Mouse (Mus musculus) ES-E14 (cell line): ENCODE data around the gene Vwc2l. TPM values are rescaled to one million over a fixed set of nuclear protein-coding genes. Genes with fewer than 3 reads are reported as not detected.

Experiments used
- DNase-seq: peaks from one replicate; pipeline ENCODE4 v3.0.0-alpha.2; 2013; ENCODE audit warnings: low read depth, low spot score
- H3K27ac ChIP-seq: 2 replicates; pipeline ENCODE4 v1.5.1; 2012; ENCODE audit warnings: low read depth, mild to moderate bottlenecking, low read length, moderate library complexity, mixed read lengths; ENCODE audit not compliant: poor library complexity, insufficient read depth, severe bottlenecking
- H3K36me3 ChIP-seq: 2 replicates; pipeline ENCODE4 v1.6.1; 2012; ENCODE audit warnings: mild to moderate bottlenecking, low read length, moderate library complexity, mixed read lengths; ENCODE audit not compliant: control insufficient read depth, poor library complexity, insufficient read depth, severe bottlenecking
- H3K4me1 ChIP-seq, 2 experiments: fragments of 150-350 bp in 1 of 2; sonication (generic) in 1 of 2; 2 replicates each; pipeline ENCODE4 v1.6.1; 2012; ENCODE audit warnings: low read length in 2 of 2, mild to moderate bottlenecking in 1 of 2, mixed read lengths in 1 of 2; ENCODE audit not compliant: control insufficient read depth in 2 of 2, insufficient read depth in 2 of 2, poor library complexity in 1 of 2
- H3K4me3 ChIP-seq, 2 experiments: fragments of 150-350 bp in 1 of 2; sonication (generic) in 1 of 2; 2 replicates each; pipeline ENCODE4 v1.5.1; 2012; ENCODE audit warnings: low read length in 2 of 2, low read depth in 1 of 2, mild to moderate bottlenecking in 1 of 2, mixed read lengths in 1 of 2; ENCODE audit not compliant: insufficient read depth in 1 of 2, poor library complexity in 1 of 2, severe bottlenecking in 1 of 2
- H3K9ac ChIP-seq: 2 replicates; pipeline ENCODE4 v1.6.1; 2012; ENCODE audit warnings: low read depth, mild to moderate bottlenecking, low read length, mixed read lengths; ENCODE audit not compliant: poor library complexity, insufficient read depth, severe bottlenecking
- H3K9me3 ChIP-seq: fragments of 150-350 bp; sonication (generic); 2 replicates; pipeline ENCODE4 v1.6.1; 2012; ENCODE audit warnings: low read depth, mild to moderate bottlenecking, low read length; ENCODE audit not compliant: control insufficient read depth, insufficient read depth
- CHD2 ChIP-seq: IDR thresholded peaks from 2 replicates; pipeline ENCODE4 v1.6.1; 2014; ENCODE audit warnings: mild to moderate bottlenecking, low read depth, low read length, inconsistent platforms
- HCFC1 ChIP-seq: IDR thresholded peaks from 2 replicates; pipeline ENCODE4 v1.6.1; 2012; ENCODE audit warnings: low read length, inconsistent platforms, borderline replicate concordance; ENCODE audit not compliant: insufficient read depth
- MAFK ChIP-seq: IDR thresholded peaks from 2 replicates; pipeline ENCODE4 v1.6.1; 2014; ENCODE audit warnings: mild to moderate bottlenecking, low read depth, low read length, inconsistent platforms; ENCODE audit not compliant: insufficient read depth
- ZC3H11A ChIP-seq: IDR thresholded peaks from 2 replicates; pipeline ENCODE4 v1.6.1; 2012; ENCODE audit warnings: low read depth, mild to moderate bottlenecking, inconsistent platforms, low read length, borderline replicate concordance
- ZNF384 ChIP-seq: IDR thresholded peaks from 2 replicates; pipeline ENCODE4 v1.6.1; 2012; ENCODE audit warnings: low read depth, low read length, inconsistent platforms
- in situ Hi-C, 2 experiments: fragments of 600-800 bp; cut with MboI; formaldehyde crosslinking; loops; one replicate each; pipeline ENCODE4 v1.15.1; 2025; ENCODE audit warnings: low sequenced_read_pairs in 2 of 2, inconsistent platforms in 1 of 2; ENCODE audit not compliant: unreplicated experiment in 2 of 2
- total RNA-seq: library from RNA; depleted of rRNA; stranded (reverse); fragments of 300-350 nt; gene quantifications from 2 replicates; pipeline ENCODE4 v1.2.3, GENCODE M21; 2012

The Vwc2l gene
- total RNA-seq, 1 experiment: not detected

DNA sequence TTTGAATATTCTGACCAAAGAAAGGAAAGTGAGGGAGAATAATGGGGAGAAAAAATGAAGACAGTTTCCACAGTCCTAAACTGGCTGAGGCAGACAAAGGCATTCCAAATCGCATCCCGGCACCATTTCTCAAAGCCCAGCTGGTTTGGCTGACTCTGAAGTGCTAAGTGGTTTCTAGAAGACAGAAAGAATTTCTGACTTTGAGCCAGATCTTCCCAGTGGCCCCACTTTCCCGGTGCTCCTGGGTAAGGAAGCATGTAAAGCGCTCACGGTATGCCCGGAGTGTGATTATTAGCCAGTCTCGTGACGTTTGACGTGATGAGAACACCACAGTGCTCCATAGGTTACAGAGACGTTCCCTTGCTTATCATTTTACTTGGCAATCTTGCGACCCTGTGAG is 127.9 kb downstream of the Vwc2l start:
- in situ Hi-C loops: no loop called here
- TF ChIP-seq MAFK (no peak), CHD2 (no peak), ZNF384 (no peak)

GRCm38 (mm10) chr1:70855912-70856311 is 130.4 kb downstream of the Vwc2l start:
- H3K4me1 ChIP-seq: peaks cover 0 to 3% of the 10 kb centered on the region in 2 experiments; a peak in 1 of 4 replicates
- in situ Hi-C loops: no loop called here
- H3K36me3 ChIP-seq: no peaks in the 10 kb centered on the region
- no peak overlapping the region for H3K9ac ChIP-seq
- H3K27ac ChIP-seq: no peak overlapping the region
- H3K9me3 ChIP-seq: no peaks in the 10 kb centered on the region
- H3K4me3 ChIP-seq: no peak overlapping the region
- no peak for DNase-seq
- TF ChIP-seq ZNF384 (no peak), HCFC1 (no peak), CHD2 (no peak), MAFK (no peak), ZC3H11A (no peak)

More for the DNA sequence above, 127.9 kb downstream of the Vwc2l start:
- Histone ChIP-seq H3K9me3 (no peaks in the 10 kb centered on the region), H3K4me3 (no peak overlapping the region), H3K9ac (no peak overlapping the region), H3K36me3 (no peaks in the 10 kb centered on the region), H3K27ac (no peak overlapping the region), H3K4me1 (no peaks in the 10 kb centered on the region)
- no peak for DNase-seq

DNA sequence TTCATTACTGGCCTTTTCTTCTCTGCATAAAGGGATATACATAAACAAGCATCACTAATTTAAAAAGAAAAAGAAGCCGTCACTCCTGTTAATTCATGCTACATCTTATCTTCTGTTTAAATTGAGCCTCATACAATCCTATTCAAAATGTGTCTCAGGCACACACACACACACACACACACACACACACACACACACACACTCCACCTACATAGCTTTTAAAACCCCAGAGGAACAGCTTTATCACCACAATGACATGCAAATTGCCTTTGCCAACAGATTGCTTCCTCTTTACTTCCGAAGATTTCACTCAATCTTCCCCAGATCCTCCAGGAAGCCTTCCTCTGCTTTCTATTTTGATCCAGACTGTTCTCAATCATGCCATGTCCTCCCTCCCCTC is 136.2 kb downstream of the Vwc2l start:
- in situ Hi-C loops: no loop called here
- Histone ChIP-seq H3K36me3 (no peaks in the 10 kb centered on the region), H3K27ac (no peak overlapping the region), H3K4me1 (peaks cover 5 to 9% of the 10 kb centered on the region in 2 experiments; a peak in 3 of 4 replicates), H3K9me3 (no peaks in the 10 kb centered on the region), H3K9ac (no peak overlapping the region), H3K4me3 (no peak overlapping the region)
- no peak for DNase-seq
- TF ChIP-seq HCFC1 (no peak), ZC3H11A (no peak)

GRCm38 (mm10) chr1:70866137-70866536 is 140.6 kb downstream of the Vwc2l start:
- H3K36me3 ChIP-seq: no peaks in the 10 kb centered on the region
- no peaks in the 10 kb centered on the region for H3K9me3 ChIP-seq
- no peak for DNase-seq
- in situ Hi-C loops: no loop called here
- no peak for TF ChIP-seq ZC3H11A
- TF ChIP-seq HCFC1: no peak
- TF ChIP-seq CHD2: no peak
- H3K9ac ChIP-seq: no peak overlapping the region
- H3K27ac ChIP-seq: no peak overlapping the region
- H3K4me3 ChIP-seq: no peak overlapping the region
- peaks cover 2 to 9% of the 10 kb centered on the region in 2 experiments; a peak in 2 of 4 replicates for H3K4me1 ChIP-seq

- no peaks in the 10 kb centered on the region for H3K36me3 ChIP-seq
- H3K9me3 ChIP-seq: no peaks in the 10 kb centered on the region
- TF ChIP-seq MAFK: no peak
- TF ChIP-seq ZC3H11A: no peak
- TF ChIP-seq CHD2: no peak
- no peak for TF ChIP-seq HCFC1
- DNase-seq: no peak
- H3K4me3 ChIP-seq: no peak overlapping the region
- H3K27ac ChIP-seq: no peak overlapping the region
- in situ Hi-C loops: no loop called here
- H3K9ac ChIP-seq: no peak overlapping the region
- no peaks in the 10 kb centered on the region for H3K4me1 ChIP-seq
These were observed 155.0 kb downstream of the Vwc2l start for GRCm38 (mm10) chr1:70880496-70880895.
